Mouse (Mus musculus) heart, postnatal 36 days (tissue): ENCODE results near the gene Usp29. TPM values are rescaled to one million over a fixed set of nuclear protein-coding genes. Genes with fewer than 3 reads are reported as not detected.
A peak's percentile ranks its signal among the peaks of the same experiment; 100 is the strongest.
"Not testable (repeated sequence)": the region's sequence is repeated elsewhere in the genome, so short reads cannot be mapped to it uniquely, and the experiment has no call there.

Experiments
- DNase-seq, 2 experiments: peaks; one replicate each; pipeline ENCODE4 v3.0.0; 2021 to 2022
- intact Hi-C: fragments of 180-260 bp; cut with DNase I; formaldehyde crosslinking; loops from one replicate; pipeline ENCODE4 v1.15.1; 2025
- total RNA-seq, 2 experiments: library from RNA; stranded (reverse); gene quantifications; 2 replicates each; pipeline ENCODE4 v1.2.3; 2021

The Usp29 gene
- total RNA-seq, 2 experiments from 2014 or later: 0.08 to 0.17 TPM

DNA sequence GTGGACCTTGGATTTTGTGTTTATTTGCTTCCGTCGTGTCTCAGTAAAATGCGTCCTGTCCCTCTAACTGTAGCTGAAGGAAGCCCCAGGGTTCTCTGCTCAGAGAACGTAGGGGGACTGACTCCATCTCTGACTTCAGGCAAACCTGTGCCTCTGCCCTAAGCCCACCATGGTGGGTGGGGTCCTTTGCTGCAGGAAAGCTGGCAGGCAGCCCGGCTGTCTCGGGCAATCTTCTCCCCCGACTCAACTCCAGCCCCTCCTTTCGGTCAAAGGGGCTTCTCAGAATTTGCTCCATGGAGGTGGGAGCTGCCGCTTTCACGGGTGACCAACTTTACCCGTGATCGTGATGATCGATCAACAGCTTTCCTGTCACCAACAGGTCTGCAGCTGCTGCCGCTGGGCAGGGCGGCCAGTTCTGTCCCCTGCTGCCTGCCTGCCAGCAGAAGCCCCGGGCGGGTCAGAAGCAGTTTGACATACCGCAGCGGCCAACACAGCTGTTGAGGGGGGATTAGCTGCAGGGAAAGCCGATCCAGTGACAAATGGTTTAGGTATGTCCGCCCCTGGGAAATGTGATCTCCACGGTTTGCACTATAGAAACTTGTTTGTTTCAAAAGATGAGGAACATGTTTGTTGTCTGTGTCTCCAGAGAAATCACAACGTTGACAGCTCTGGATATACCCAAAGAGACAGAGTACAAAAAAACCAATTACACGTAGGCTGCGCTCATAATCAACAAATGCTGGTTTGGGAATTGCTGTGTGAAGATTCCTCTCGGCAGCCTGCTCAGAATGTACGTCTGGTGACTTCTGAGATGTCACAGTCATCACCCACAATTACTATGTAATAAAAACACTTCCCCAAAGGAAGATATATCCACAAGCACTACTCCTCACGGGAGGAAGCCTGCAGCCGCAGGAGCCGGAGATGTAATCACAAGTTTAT is 183.3 kb downstream of the Usp29 start:
- intact Hi-C loops: no loop called here
- DNase-seq: peak; percentile 1 to 7

DNA sequence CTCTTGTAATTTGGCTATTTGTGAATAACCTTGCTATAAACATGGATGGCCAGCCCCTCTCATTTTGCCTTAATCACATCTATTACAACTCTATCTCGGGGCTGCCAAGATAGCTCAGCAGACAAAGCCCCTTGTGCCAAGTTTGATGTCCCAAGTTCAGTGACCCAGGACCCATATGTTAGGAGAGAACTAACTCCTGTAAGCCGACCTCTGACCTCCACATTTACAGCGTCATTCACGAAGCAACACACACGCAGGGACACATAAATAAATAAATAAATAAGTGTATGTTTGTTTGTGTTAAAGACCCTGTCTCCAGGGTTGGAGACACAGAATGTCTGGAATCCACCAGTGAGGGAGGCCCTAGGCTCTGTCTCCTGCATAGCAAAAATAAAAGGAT is 186.7 kb downstream of the Usp29 start:
- DNase-seq: no peak
- intact Hi-C loops: loop anchor here (5.0 kb wide), 3 partner anchors 190 to 560 kb away; no protein-coding TSS in a partner anchor

DNA sequence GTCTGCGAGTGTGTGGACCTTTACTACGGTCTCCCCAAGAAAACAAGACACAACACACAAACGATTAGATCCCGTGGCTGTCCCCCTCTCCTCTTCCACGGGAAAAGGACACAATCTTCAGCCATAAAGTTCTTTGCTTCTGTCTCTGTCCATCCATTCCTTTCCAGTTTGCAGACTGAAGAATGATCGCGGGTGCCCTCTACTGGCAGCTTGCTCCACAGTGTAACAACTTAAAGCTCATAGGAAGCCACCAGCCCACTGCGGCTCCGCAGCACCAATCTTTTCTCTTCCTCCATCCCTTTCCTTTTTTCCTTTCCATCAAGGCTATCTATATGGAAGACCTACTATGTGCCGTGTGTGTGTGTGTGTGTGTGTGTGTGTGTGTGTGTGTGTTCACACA is 187.9 kb downstream of the Usp29 start:
- DNase-seq: peak; percentile 77 to 86
- intact Hi-C loops: loop anchor here (1.0 to 5.0 kb wide), 4 partner anchors 191 to 561 kb away; no protein-coding TSS in a partner anchor

DNA sequence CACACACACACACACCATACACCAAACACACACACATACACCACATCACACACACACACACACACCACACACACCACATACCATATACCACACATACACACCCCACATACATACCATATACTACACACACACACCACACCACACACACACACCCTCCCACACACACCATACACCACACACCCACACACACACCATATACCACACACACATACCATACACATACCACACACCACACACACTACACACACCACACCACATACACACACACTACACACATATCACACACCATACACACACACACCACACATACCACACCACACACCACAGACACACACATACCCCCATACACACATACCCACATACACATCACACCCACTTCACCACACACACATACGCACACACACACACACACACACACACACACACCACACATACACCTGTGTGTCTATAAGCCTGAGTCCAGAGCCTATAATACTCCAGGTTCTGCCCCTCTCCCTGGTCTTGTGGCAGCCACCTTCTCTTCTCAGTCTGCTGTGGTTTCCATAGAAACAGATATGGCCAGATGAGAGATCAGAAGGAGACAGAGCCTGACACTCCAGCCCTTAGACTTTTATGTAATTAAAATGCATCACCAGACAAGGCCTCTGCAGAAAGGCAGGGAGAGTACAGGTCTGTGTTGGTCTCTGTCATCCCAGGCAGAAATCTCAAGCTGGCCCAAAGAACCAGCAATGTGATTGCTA is 188.9 kb downstream of the Usp29 start:
- no peak for DNase-seq
- intact Hi-C loops: loop anchor here (5.0 kb wide), 3 partner anchors 192 to 562 kb away; no protein-coding TSS in a partner anchor

DNA sequence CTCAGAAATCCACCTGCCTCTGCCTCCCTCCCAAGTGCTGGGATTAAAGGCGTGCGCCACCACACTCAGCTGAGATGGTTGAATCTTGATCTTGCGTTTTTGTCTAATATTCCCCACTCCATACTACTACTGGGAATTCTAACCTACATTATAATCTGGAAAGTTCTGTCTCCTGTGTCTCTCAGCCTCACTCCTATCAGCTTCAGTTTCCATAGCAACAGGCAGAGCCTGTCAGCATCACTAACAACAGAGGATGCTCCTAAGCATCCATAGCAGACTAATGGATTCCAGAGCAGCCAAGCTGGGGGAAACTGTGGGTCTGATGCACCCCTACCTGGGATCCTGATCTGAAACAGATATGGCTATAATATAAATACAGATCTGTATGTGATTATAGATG is 193.1 kb downstream of the Usp29 start:
- DNase-seq: no peak
- intact Hi-C loops: loop anchor here (5.0 kb wide), 1 partner anchor 336 kb away; no protein-coding TSS in a partner anchor

DNA sequence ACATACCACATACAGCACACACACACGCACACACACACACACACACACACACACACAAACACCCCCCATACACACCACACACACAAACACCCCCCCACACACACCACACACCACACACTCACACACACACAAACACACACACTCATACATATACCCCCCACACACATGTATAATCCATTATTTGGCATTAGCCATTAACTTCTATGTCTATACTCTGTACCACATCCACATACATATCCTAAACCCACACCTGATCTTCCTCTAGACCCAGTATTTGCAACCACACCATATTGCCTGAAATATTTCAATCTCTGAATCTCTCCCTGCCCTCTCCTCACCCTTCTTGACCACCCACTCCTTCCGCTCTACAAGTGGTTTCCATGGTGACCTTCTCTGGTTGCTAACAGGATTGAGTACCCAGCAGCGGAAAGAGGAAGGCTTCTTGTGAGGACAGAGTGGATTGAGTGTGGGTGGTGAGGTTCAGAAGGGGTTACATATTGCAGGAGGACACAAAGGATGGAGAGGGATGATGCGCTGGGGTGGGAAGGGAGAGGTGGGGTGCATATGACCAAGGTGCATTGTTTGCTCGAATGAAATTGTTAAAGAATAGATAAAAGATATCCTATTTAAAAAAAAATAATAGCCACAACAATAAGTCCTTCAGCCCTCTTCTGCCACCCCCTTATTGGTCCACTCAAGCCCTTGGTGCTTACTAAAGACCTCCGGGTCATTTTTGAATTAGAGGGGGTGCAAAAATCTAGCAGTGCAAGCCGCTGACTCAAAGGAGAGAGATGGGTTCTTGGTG is 195.8 kb downstream of the Usp29 start:
- no peak for DNase-seq
- intact Hi-C loops: no loop called here

DNA sequence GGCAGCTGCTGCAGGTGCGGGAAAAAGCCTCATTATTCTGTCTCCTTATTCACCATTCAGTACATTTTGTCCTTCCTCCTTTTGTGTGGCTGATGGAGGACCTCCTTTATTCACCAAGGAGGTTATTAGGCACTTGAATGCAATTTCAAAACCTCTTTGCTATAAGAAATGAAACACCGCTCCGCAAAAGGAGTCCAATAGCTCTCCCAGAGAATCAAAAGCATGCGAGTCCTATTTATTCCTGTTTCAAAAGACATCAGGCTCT is 196.3 kb downstream of the Usp29 start:
- DNase-seq: no peak
- intact Hi-C loops: no loop called here

DNA sequence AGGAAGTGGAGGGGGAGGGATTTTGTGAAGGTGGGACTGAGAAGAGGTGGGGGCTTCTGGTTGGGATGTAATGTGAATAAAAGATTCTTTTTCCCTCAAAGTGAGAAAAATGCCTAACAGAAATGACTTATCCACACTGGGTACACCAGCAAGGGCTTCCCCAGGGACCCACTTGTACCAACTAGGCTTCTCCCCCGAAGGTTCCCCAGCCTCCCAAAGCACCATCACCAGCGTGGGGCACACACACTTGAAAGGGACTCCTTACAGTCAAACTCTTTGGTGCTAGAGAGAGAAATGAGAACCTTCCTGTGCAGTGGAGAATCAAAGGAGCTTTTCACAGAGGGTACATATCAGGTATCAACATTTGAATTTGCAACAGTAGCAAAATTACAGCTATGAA is 198.9 kb downstream of the Usp29 start:
- intact Hi-C loops: no loop called here

DNA sequence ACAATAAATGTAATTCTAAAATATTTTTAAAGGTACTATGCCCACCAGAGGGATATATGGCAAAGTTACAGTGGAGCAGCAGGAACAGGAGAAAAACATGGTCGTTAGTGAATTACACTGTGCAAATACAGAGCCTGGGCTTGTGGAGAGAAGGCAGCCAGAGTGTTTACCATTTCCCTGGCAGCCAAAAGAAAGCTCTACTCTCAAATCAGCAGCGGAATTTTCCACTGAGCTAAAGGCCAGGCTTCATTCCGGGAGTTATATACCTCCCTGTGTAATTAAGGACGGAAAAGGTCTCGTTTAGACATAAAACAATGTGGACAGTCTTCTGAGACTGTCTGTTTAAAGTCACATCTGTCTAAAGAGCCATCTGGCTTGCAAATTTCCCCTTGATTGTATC is 204.4 kb downstream of the Usp29 start:
- no peak for DNase-seq
- intact Hi-C loops: loop anchor here (5.0 kb wide), 4 partner anchors 253 to 577 kb away; partner anchors contain the start of gene Olfr1344

More for the DNA sequence above, 198.9 kb downstream of the Usp29 start:
- DNase-seq: no peak

DNA sequence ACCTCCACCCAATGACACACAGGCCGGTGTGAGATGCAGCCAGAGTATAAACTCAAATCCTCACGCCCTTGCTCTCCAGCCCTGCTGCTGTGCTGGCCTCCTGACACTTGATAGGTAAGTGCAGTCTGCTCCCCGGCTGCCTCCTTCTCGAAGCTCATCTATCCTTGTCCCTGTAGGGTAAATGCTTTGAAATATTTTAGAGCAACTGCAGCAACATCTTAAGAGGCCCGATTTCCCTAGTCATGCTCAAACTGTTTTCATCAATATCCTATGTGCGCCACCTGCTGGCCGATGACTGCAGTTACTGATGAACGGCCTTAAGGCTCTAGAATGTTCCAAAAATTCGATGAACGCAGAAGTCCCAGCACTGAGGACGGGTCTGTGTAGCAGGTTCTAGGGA is 206.7 kb downstream of the Usp29 start:
- intact Hi-C loops: loop anchor here (1.0 to 5.0 kb wide), 5 partner anchors 250 to 580 kb away; partner anchors contain the start of gene Olfr1344
- DNase-seq: peak; percentile 59 to 74

DNA sequence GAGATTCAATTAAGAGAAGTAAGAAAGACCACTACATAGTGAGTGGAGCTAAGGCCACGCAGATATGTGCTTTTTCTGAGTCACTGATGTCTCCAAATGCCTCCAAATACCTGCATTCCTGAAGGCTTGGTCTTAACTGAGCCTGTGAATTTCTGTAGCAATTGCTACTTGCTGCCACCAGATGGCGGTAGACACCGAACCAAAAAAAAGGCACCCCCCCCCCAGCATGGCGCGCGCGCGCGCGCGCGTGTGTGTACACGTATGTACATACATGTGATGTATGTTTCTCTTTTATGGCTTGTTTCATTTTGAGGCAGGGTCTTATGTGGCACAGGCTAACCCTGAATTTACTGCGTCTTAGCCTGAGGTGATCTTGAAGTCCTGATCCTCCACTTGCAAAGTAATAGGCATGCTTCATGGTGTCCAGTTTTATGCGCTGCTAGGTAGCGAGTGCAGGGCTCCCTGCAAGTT is 210.4 kb downstream of the Usp29 start:
- DNase-seq: no peak
- intact Hi-C loops: loop anchor here (2.0 kb wide), 1 partner anchor 338 kb away; the partner anchor contains the start of gene Gm45844

DNA sequence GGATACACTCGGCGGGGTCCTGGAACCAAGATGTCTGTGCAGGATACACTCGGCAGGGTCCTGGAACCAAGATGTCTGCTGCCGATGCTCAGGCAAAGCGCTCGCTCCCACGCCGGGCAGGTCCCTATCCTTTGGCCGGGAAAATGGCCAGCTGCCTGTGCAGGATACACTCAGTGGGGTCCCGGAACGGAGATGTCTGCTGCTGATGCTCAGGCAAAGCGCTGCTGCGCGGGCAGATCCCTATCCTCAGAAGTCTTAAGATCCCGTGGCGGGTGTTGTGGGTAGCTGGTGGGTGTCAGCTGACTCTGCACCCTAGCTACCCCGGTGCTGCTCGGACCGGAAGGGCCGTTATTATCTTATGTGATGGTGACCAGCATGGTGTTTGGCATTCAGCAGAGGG is 217.7 kb downstream of the Usp29 start:
- DNase-seq, intact Hi-C loops: not testable (repeated sequence)

DNA sequence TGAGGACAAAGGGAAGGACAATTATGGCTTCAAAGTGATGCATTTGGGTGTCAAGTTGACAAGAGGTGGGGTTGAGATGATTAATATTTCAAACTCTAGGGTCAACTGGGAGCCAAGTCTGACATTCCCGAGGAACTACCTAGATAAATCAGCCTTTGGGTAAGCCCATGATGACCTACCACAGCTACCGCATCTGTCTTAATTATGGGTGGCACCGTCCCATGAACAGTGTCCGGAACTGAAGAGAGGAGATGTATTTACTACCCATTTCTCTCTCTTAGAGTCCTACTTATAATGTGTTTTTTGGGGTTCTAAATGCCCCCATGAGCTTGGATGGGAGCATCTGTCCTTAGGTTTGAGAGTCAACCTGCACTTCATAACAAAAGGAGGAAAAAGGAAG is 226.2 kb downstream of the Usp29 start:
- no peak for DNase-seq
- intact Hi-C loops: no loop called here

DNA sequence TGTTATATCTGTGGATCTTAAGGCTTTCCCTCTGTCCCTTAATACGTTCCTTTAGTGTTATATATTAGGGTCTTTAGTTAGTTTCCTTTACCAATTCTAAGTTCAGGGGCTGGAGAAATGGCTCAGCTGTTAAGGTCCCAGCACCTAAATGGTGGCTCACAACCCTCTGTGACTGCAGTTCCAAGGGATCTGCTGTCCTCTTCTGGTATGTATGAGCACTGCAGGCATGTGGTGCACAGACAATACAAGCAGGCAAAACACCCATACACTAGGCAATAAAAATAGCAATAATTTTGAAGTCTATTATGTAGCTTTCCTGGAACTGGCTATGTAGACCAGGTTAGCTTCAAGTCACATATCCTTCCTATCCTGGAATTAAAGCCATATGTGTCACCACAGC is 228.2 kb downstream of the Usp29 start:
- intact Hi-C loops: no loop called here
- DNase-seq: no peak

DNA sequence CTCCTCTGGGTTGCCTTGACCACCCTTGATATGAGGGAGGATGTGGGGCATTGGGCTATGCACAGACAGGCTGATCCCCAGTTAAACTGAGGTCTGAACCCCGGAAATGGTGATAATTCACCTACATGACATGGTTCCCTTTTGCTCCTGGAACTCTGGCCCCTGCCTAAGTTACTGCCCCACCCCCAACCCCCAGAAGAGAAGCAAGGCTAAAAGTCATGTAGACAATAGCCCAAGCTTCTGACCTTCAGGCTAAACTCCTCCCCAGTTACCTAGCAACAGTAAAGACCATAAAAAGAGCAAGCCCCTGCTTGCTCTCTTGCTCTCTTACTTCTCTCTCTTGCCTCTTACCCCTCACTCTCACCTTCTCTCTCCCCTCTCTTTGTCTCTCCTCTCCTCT is 243.2 kb downstream of the Usp29 start:
- intact Hi-C loops: no loop called here
- DNase-seq: no peak

DNA sequence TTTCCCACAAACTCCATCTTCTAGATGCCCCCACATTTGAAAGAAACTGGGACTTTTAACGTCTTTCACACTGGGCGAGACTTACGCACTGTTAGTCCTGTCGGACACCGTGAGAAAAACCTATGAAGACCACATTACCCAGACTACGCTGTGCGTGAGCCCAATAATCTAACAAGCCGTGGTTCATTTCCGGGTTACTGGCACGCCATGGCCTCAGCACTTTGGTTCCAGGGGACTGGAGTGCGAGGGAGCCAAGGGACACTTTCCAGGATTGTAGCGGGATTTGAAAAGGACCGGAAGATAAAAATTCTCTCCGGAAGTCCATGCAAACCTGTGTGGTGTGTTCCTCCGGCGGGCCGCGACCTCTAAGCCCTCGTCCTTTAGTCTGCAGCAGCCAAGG is 246.5 kb downstream of the Usp29 start:
- intact Hi-C loops: no loop called here
- no peak for DNase-seq

DNA sequence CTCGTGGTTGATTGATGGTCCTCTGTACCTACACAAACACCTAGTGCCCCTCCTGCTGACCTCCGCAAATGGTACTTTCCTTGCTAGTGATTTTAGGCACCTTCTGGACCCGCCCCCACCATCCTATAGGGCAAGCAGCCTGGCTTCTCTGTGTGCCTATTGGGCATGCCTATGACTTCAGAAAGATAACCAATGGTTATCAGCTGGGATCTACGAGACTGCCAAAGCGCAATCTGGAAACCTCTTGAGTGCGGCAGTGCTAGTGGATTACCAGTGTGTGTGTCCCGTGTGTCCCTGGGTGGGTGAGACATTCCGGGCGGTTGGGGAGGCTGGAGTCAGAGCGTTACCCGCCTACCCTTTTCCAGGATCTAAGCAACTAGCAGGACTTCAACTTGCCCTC is 264.9 kb downstream of the Usp29 start, which contains the start of gene Aurkc:
Gene Aurkc (plus strand): TSS at position 50 of the 400 bp plus-strand sequence.
- DNase-seq, intact Hi-C loops: not testable (repeated sequence)

DNA sequence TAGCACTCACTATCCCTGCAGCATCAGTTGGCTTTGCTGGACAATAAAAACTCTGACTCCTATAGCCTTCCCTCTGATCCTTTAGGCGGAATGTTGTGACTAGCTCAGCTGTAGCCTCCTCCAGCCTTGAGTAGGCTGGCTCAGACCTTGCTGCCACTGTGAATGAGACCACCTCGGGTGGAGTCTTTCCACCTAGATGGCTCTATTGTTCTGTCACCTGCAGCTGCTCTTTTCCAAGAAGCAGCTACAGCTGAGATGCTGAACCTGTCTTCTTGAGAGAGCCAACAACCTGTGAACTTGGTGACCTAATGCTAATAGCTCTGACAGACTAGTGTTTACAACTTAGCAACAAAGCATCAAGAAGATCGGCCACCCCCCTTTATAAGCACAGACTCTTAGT is 268.5 kb downstream of the Usp29 start:
- intact Hi-C loops, DNase-seq: not testable (repeated sequence)

DNA sequence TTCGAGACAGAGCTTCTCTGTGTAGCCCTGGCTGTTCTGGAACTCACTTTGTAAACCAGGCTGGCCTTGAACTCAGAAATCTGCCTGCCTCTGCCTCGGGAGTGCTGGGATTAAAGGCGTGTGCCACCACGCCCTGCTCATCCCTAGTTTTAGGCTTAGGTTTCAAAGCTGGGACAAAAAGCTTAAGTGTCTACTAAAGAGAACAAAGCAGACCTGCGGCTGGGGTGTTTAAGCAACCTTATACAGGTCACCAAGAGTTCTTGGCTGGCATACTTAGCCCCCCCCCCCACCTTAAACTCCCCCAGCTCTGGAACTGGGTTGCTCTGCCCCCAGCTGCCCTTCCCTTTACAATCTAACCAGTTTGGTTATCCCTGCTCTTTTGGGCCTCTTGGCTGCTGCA is 275.1 kb downstream of the Usp29 start:
- intact Hi-C loops, DNase-seq: not testable (repeated sequence)
